Mouse (Mus musculus) heart, embryonic 11.5 days (tissue): Measurements from ENCODE around the gene Prdx6. TPM values are rescaled to one million over a fixed set of nuclear protein-coding genes. Genes with fewer than 3 reads are reported as not detected.

ENCODE experiments used
- ATAC-seq: fragments of 200-750 bp; cut with Nextera tagmentation; replicated peaks from 2 replicates; pipeline ENCODE4 v1.8.0; 2017; ENCODE audit warnings: moderate library complexity; ENCODE audit not compliant: insufficient number of reproducible peaks, low FRiP score, low TSS enrichment
- H3K27ac ChIP-seq: fragments of 300-500 bp; sonication (generic); 2 replicates; pipeline ENCODE4 v1.5.1; 2014; ENCODE audit warnings: mild to moderate bottlenecking, low read depth, low read length
- H3K27me3 ChIP-seq: fragments of 300-500 bp; sonication (generic); 2 replicates; pipeline ENCODE4 v1.6.1; 2014; ENCODE audit warnings: mild to moderate bottlenecking, low read length, mixed read lengths; ENCODE audit not compliant: control insufficient read depth, insufficient read depth
- H3K36me3 ChIP-seq: fragments of 300-500 bp; sonication (generic); 2 replicates; pipeline ENCODE4 v1.6.1; 2014; ENCODE audit warnings: mild to moderate bottlenecking, low read length, moderate library complexity, mixed read lengths; ENCODE audit not compliant: control insufficient read depth, insufficient read depth
- H3K4me1 ChIP-seq: fragments of 300-500 bp; sonication (generic); 2 replicates; pipeline ENCODE4 v1.6.1; 2014; ENCODE audit warnings: low read length; ENCODE audit not compliant: control insufficient read depth, insufficient read depth
- H3K4me2 ChIP-seq: fragments of 300-500 bp; sonication (generic); 2 replicates; pipeline ENCODE4 v1.6.1; 2014; ENCODE audit warnings: mild to moderate bottlenecking, moderate library complexity
- H3K4me3 ChIP-seq: fragments of 300-500 bp; sonication (generic); 2 replicates; pipeline ENCODE4 v1.5.1; 2014; ENCODE audit warnings: low read depth, low read length
- H3K9ac ChIP-seq: fragments of 300-500 bp; sonication (generic); 2 replicates; pipeline ENCODE4 v1.6.1; 2014; ENCODE audit warnings: mild to moderate bottlenecking, low read depth, low read length, moderate library complexity
- H3K9me3 ChIP-seq: fragments of 300-500 bp; sonication (generic); replicated peaks from 2 replicates; pipeline ENCODE4 v1.6.1; 2016; ENCODE audit warnings: low read length; ENCODE audit not compliant: control insufficient read depth
- WGBS: fragments of 180-500 bp; shearing (Covaris S2); extraction: QIAGEN DNeasy Blood & Tissue Kit; methylation state at CpG from one replicate; pipeline ENCODE4 v1.1.7; 2014; ENCODE audit not compliant: insufficient replicate concordance; 5-methylcytosine and 5-hydroxymethylcytosine counted together
- polyA plus RNA-seq: library from polyadenylated mRNA; unstranded; fragments of >200 nt; fragmentation: Nextera tagmentation; extraction: Ambion mirVana; gene quantifications from 2 replicates; pipeline ENCODE4 v1.2.1, GENCODE M21; 2014

Gene Prdx6
- polyA plus RNA-seq, 1 experiment from 2014 or later: 446 TPM

- H3K4me3 ChIP-seq: peak overlapping the region; percentile 2; the same call in 1 of the 2 replicates
- no peaks in the 10 kb centered on the region for H3K27me3 ChIP-seq
- H3K4me1 ChIP-seq: peaks cover 17% of the 10 kb centered on the region
- no peak overlapping the region for H3K9ac ChIP-seq
- 83% methylated on average over 11 of the region's 11 CpGs for WGBS
- no peak for ATAC-seq
- peak overlapping the region; percentile 85 for H3K4me2 ChIP-seq
- no peaks in the 10 kb centered on the region for H3K9me3 ChIP-seq
- H3K27ac ChIP-seq: no peak overlapping the region
- peaks cover 20% of the 10 kb centered on the region for H3K36me3 ChIP-seq
These were observed 3.1 kb downstream of the Prdx6 start for GRCm38 (mm10) chr1:161247643-161248580.

- H3K27ac ChIP-seq: no peak overlapping the region
- H3K36me3 ChIP-seq: peaks cover 26% of the 10 kb centered on the region
- no peak for ATAC-seq
- no peaks in the 10 kb centered on the region for H3K9me3 ChIP-seq
- WGBS: 81% methylated on average over 3 of the region's 3 CpGs
- H3K4me1 ChIP-seq: peaks cover 17% of the 10 kb centered on the region
- H3K4me2 ChIP-seq: no peak overlapping the region
- no peak overlapping the region for H3K4me3 ChIP-seq
- H3K9ac ChIP-seq: no peak overlapping the region
- H3K27me3 ChIP-seq: no peaks in the 10 kb centered on the region
These were observed 3.8 kb downstream of the Prdx6 start for GRCm38 (mm10) chr1:161247176-161247575.

DNA sequence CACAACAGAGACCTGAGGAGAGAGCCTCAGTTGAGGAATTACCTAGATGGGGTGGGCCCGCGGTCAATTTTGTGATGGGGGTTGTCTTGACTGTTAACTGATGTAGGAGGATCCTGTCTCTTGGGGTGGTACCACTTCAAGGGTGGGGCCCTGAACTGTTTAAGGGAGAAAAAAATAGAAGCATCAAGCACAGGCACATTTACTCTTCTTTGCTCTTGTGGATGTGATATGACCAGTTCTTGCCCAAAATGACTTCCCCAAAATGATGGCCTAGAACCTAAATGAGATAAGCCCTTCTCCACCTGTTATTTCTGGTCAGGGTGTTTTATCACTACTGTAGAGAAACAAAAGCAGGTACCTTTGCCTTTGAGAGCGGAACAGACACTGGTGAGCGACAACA, 13.3 kb downstream of the Prdx6 start:
- no peak for ATAC-seq
- Histone ChIP-seq H3K27me3 (no peaks in the 10 kb centered on the region), H3K36me3 (peaks cover 32% of the 10 kb centered on the region), H3K4me1 (no peaks in the 10 kb centered on the region), H3K27ac (no peak overlapping the region), H3K4me2 (no peak overlapping the region), H3K9me3 (no peaks in the 10 kb centered on the region), H3K9ac (no peak overlapping the region), H3K4me3 (no peak overlapping the region)
- WGBS: 92% methylated on average over 4 of the region's 4 CpGs

GRCm38 (mm10) chr1:161237339-161237738, 13.7 kb downstream of the Prdx6 start:
- ATAC-seq: no peak
- H3K4me3 ChIP-seq: no peak overlapping the region
- H3K9ac ChIP-seq: no peak overlapping the region
- no peak overlapping the region for H3K27ac ChIP-seq
- no peaks in the 10 kb centered on the region for H3K9me3 ChIP-seq
- 91% methylated on average over 7 of the region's 7 CpGs for WGBS
- no peak overlapping the region for H3K4me2 ChIP-seq
- H3K36me3 ChIP-seq: peaks cover 28% of the 10 kb centered on the region
- H3K27me3 ChIP-seq: no peaks in the 10 kb centered on the region
- H3K4me1 ChIP-seq: no peaks in the 10 kb centered on the region

- no peak overlapping the region for H3K9ac ChIP-seq
- H3K9me3 ChIP-seq: no peaks in the 10 kb centered on the region
- ATAC-seq: no peak
- H3K4me1 ChIP-seq: no peaks in the 10 kb centered on the region
- H3K4me3 ChIP-seq: no peak overlapping the region
- no peaks in the 10 kb centered on the region for H3K27me3 ChIP-seq
- H3K4me2 ChIP-seq: no peak overlapping the region
- peaks cover 5% of the 10 kb centered on the region for H3K36me3 ChIP-seq
- no peak overlapping the region for H3K27ac ChIP-seq
- 84% methylated on average over 13 of the region's 13 CpGs for WGBS
These were observed 17.7 kb downstream of the Prdx6 start for GRCm38 (mm10) chr1:161233226-161233839.

DNA sequence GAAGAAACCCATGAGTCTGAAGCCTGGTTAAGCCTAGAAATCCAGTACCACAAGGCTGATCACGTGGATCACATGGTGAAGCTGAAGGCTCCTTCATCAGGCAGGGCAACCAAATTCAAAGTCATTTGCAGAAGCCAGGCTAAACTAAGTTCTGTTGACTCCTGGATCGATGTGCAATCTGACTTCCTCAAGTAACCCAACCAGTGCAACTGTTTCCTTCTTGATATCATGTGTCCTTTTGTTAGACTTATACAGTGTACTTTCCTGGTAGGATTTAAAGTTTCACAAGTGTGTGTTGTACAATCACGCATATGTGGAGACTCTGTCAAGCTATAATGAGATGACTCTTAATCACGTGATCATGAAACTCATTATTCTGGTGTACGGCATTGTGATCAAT, 18.8 kb downstream of the Prdx6 start:
- no peak overlapping the region for H3K4me3 ChIP-seq
- ATAC-seq: no peak
- H3K9me3 ChIP-seq: no peaks in the 10 kb centered on the region
- 87% methylated on average over 5 of the region's 5 CpGs for WGBS
- H3K36me3 ChIP-seq: no peaks in the 10 kb centered on the region
- no peaks in the 10 kb centered on the region for H3K4me1 ChIP-seq
- no peak overlapping the region for H3K4me2 ChIP-seq
- H3K9ac ChIP-seq: no peak overlapping the region
- no peaks in the 10 kb centered on the region for H3K27me3 ChIP-seq
- no peak overlapping the region for H3K27ac ChIP-seq

- WGBS: 69% methylated on average over 5 of the region's 5 CpGs
- no peaks in the 10 kb centered on the region for H3K9me3 ChIP-seq
- no peak for ATAC-seq
These were observed 26.2 kb downstream of the Prdx6 start for GRCm38 (mm10) chr1:161224837-161225236.

DNA sequence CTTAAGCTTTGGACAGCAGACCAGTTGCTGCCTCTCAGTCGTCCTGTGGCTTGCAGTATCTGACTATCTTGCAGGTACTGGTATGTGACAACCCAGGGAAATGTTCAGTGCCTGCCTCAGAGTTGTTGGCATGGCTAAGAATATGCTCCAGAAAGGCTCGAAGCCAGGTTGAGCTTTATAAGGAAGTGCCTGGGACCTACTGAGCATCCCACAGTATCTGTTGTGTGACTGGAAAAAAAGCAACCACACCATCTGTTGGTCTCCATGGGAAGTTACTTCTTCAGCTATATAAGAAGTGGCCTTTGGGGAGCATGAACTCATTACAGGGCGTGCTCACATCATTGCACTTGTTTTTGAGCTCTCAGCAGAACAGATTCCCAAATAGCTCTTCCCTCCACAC, 31.2 kb downstream of the Prdx6 start:
- ATAC-seq: no peak

More at GRCm38 (mm10) chr1:161224837-161225236, 26.2 kb downstream of the Prdx6 start:
- no peaks in the 10 kb centered on the region for H3K4me1 ChIP-seq
- H3K9ac ChIP-seq: no peak overlapping the region
- no peak overlapping the region for H3K4me2 ChIP-seq
- no peak overlapping the region for H3K4me3 ChIP-seq
- H3K36me3 ChIP-seq: no peaks in the 10 kb centered on the region
- no peaks in the 10 kb centered on the region for H3K27me3 ChIP-seq
- H3K27ac ChIP-seq: no peak overlapping the region

More for the DNA sequence above, 31.2 kb downstream of the Prdx6 start:
- Histone ChIP-seq H3K4me2 (no peak overlapping the region), H3K4me1 (no peaks in the 10 kb centered on the region), H3K4me3 (no peak overlapping the region), H3K27me3 (no peaks in the 10 kb centered on the region), H3K36me3 (no peaks in the 10 kb centered on the region), H3K27ac (no peak overlapping the region), H3K9me3 (no peaks in the 10 kb centered on the region), H3K9ac (no peak overlapping the region)
- WGBS: 58% methylated on average over 3 of the region's 3 CpGs
